Mouse (Mus musculus) ZHBTc4 (cell line): ENCODE measurements at regions not wholly inside any gene's neighbourhood (a gene's known extent, or its start where the extent isn't known, plus 50 kb on each side); places are given as distances from the start of the nearest gene placed in this dataset.

ENCODE experiments used
- DNase-seq: peaks from one replicate; pipeline ENCODE4 v3.0.0-alpha.2; 2011; ENCODE audit warnings: low read depth, low spot score

- DNase-seq = no peak
These were observed 58.7 kb downstream of the Mycn start for GRCm38 (mm10) chr12:12882931-12883553.

DNA sequence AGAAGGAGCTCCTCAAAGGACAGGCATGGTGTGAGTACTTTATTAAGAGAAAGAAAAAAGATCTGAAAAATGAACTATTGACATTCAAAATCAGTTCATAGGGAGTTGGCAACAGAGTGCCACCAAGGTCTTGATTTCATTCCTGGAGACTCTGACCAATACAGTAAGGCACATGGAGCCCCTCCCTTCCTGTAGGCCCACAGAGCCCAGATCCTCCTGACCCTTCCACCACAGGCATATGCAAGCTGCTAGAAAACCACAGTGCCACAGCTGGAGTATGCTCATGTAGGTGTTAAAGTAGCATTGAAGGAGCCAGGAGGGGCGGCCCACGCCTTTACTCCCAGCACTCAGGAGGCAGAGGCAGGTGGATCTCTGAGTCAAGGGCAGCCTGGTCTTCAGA is 63.7 kb downstream of the Mycn start:
- DNase-seq = peak; percentile 46

- no peak for DNase-seq
These were observed 64.2 kb downstream of the Mycn start for GRCm38 (mm10) chr12:12877539-12877938.

- no peak for DNase-seq
These were observed 65.6 kb downstream of the Mycn start for GRCm38 (mm10) chr12:12875976-12876745.

DNA sequence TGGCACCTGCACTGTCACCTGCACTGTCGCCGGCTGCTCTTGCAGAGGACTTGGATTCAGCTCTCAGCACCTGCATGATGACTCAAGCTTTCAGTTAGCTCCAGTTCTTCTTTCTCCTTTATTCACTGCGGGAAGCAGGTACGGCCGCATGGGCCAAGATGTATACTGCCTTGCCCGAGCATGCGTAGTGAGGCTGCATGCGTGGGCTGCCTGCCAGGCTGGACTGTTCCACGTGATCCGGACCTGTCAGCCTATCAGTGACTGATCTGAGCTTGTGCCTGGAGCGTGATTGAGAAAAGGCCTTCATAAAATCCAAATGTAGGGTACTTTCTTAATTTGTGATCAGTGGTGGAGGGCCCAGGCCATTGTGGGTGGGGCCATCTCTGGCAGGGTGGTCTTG is 68.2 kb downstream of the Mycn start:
- peak; percentile 90 for DNase-seq

DNA sequence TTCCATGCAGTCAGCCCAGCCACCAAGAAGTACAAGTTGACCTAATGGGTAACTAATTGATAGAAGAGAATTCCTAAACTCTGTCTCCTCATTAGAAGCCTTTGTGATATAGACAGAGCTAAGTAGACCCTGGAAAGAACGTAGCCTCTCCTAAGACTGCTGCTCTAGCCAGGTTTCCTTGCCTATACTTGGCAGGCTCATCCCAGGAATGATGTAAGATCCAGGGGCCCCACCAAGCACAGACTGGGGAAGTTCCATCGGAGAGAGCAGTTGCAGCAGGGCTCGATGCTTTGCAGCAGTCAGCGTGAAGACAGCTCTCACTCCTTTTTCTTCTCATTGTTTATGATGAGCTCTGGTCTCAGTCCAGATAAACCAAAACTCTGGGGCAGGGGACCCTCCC is 68.7 kb downstream of the Mycn start:
- DNase-seq = no peak

DNA sequence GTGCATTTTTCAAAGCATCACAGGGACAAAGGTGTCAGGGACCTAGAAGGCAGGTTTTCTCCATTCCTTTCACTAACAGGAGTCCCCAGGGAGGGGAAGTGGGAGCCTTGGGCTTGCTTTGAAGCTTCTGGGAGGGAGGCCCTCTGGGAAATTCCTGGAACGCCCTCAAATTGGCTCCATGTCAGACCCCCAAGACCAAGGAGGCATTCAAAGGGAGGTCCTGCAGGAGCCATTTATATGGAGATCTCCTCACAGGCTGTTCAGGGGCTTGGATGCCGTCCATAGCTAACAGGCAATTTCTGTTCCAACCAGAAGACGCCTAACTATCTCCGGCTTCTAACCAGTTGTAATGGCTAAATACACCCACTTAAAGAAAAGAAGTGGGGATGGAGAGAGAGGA is 70.4 kb downstream of the Mycn start:
- peak; percentile 53 for DNase-seq

DNA sequence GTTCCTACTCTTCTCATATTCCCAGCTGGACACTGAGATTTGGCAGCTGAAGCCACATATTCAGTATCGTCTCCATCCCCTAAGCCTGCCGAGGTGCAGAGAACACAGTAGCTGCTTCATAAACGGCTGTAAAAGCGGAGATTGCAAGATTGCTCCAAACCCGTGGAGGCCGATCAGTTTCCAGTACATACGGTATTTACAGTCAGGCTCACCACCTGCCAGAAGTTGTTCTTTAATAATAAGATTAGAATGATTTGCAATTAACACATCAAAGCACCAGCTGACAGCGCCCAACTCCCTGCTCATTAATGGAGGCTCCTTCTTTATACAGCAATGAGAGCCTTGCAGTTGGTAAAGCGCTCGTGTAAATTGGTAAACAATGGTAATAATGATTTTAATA is 75.1 kb downstream of the Mycn start:
- no peak for DNase-seq

DNA sequence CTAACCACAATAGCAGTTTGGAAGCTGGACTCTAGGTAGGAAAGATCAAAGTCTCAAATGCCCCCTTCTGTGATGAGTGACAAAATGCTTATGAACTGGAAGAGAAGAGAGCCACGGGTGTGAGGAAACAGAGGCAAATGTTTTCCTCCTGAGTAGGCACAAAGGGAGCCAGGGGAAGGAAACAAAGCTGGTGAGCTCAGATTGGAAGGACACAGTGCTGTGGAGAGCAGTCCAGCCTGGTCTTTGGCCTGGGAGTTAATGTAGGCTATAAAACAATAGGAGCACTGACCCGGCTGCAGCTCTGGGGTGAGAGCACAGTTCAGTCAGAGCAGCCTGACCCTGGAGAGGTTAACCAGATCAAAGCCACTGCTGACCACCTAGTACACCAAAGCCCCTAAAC is 91.0 kb downstream of the Mycn start:
- DNase-seq = no peak

DNA sequence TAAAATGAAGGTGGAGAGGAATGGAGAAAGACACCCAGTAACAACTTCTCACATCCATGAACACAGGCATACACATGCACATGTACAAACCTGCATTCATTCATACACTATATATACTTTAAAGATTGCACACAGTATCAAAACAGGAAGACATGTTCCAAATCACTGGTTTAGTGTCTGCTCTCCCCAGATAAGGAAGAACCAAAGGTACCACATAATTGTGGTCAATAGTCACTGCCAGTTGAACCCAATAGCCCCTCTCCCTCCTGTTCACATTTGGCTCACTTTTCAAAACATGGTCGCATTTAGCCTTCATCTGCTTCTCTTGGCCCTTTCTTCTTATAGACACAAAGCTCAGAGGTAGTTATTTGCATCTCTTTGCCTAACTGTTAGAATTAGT is 95.0 kb downstream of the Mycn start:
- DNase-seq = no peak

DNA sequence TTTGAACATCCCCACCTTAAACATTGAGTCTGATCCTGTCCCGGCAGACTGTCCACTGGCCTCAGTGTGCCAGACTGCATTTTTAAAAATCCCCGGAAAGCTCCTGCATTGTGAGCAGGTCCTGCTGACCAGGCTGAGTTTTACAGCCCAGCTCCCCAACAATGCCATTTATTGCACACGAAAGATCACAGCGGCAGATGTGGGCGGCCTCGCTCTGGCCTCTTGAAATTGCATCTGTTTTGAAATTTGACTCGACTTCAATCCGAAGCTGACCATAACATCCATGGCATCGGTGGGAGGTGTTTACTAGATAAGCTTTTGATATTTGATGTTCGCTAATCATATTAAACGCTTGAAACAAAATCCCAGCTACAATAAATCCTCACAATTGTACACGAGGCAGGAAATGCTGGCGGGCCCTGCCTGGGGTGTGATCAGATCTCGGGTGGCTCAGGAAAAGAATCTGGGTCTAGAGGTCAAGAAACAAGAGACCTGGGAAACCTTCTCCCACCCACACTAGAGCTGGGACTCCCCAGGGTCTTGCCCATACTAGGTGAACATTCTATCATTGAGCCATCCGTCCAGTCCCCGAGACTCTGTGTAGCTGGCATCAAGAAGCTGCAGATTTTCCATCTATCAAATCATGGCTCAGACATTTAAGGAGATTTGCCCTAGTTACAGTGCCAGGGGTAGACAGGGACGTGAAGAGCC is 99.3 kb downstream of the Mycn start:
- no peak for DNase-seq

DNA sequence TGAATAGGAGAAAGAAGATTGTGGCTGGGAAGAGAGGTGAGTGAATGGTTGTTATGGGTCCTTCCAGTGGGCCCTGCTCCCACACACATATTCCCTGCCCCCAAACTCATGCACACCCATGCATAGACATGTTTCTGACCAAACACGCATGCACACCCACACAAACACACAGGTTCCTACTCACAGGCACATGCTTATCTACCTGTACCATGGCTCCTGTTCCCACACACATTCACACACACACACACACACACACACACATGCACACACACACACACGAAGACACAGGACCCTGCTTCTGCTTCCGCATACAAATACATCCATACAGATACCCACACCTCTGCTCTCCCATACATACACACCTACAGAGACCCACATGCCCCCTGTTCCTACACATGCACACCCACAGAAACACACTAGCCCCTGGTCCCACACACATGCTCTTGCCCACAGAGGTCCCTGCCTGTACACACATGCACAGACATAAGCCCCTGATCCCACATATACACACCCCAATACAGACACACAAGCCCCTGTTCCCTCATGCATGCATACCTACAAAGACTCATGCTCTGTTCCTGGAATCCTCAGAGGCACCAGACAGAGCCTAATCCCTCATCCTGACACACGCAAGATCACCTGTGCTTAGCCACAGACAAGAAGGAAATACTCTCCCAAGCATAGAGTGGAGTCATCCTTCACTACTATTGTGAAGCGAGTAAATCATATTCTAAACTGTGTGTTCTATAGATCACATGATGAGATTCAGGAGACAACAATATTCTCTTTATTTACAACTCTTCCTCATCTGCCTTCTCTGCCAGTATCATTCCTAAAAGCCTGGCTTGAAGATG is 100.1 kb downstream of the Mycn start:
- no peak for DNase-seq

GRCm38 (mm10) chr12:12840661-12841384 is 100.9 kb downstream of the Mycn start:
- DNase-seq = peak; percentile 68

GRCm38 (mm10) chr12:12837775-12838174 is 103.9 kb downstream of the Mycn start:
- no peak for DNase-seq

GRCm38 (mm10) chr12:12827821-12828641 is 113.7 kb downstream of the Mycn start:
- peak; percentile 74 for DNase-seq

DNA sequence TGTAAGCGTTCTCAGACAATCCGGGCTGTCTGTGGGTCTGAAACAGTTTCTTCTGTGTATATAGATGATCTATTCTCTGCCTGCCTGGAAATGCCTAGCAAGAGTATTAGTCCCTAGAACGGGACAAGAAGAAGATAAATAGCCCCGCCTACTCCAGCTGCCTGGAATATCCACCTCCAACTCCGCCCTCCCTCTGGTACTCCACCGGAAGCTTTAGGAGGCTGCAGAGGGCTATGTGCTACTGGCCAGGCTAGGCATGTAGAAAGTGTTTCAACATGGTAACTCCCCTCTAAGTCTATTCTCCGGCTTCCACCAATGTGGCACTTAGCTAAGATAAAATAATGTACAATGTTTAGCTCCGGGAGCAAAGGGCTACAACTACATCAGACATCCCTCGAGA is 114.3 kb downstream of the Mycn start:
- DNase-seq = peak; percentile 67

GRCm38 (mm10) chr12:12826431-12826830 is 115.3 kb downstream of the Mycn start:
- DNase-seq = peak; percentile 42

GRCm38 (mm10) chr12:12825842-12826241 is 115.9 kb downstream of the Mycn start:
- no peak for DNase-seq

GRCm38 (mm10) chr12:12821473-12821872 is 120.2 kb downstream of the Mycn start:
- peak; percentile 74 for DNase-seq

- DNase-seq = no peak
These were observed 120.9 kb downstream of the Mycn start for GRCm38 (mm10) chr12:12820668-12821351.
